Mouse (Mus musculus) embryo, embryonic 10 days (tissue): Measurements from ENCODE around the gene Ccdc97.
"Not testable (repeated sequence)": the region's sequence is repeated elsewhere in the genome, so short reads cannot be mapped to it uniquely, and the experiment has no call there.

Source experiments
- DNase-seq: peaks from one replicate; pipeline ENCODE4 v3.0.0-alpha.2; 2015; ENCODE audit warnings: low spot score

Ccdc97 gene

GRCm38 (mm10) chr7:25718788-25719417, at the start of gene Ccdc97:
Gene Ccdc97, minus strand, starts transcription at chr7:25719088.
- peak; percentile 95 for DNase-seq

- DNase-seq, result no peak
These were observed 49.3 kb upstream of the Ccdc97 start for GRCm38 (mm10) chr7:25768229-25768628.

GRCm38 (mm10) chr7:25766108-25766507, 47.2 kb upstream of the Ccdc97 start:
- no peak for DNase-seq

GRCm38 (mm10) chr7:25764221-25764620, 45.3 kb upstream of the Ccdc97 start:
- peak; percentile 52 for DNase-seq

GRCm38 (mm10) chr7:25763678-25764077, 44.8 kb upstream of the Ccdc97 start:
- peak; percentile 9 for DNase-seq

GRCm38 (mm10) chr7:25761354-25761753, 42.5 kb upstream of the Ccdc97 start:
- DNase-seq, result no peak

- DNase-seq, result peak; percentile 84
These were observed 37.1 kb upstream of the Ccdc97 start for GRCm38 (mm10) chr7:25756011-25756410.

GRCm38 (mm10) chr7:25755468-25755833, 36.6 kb upstream of the Ccdc97 start:
- peak; percentile 78 for DNase-seq

- DNase-seq, result peak; percentile 98
These were observed 36.0 kb upstream of the Ccdc97 start, which contains the start of gene Hnrnpul1 for GRCm38 (mm10) chr7:25754738-25755467. Gene Hnrnpul1, minus strand, starts transcription at chr7:25754757.

GRCm38 (mm10) chr7:25754439-25754737, 35.5 kb upstream of the Ccdc97 start:
- DNase-seq, result peak; percentile 51

- DNase-seq, result peak; percentile 15
These were observed 35.0 kb upstream of the Ccdc97 start for GRCm38 (mm10) chr7:25753643-25754438.

- DNase-seq, result no peak
These were observed 34.2 kb upstream of the Ccdc97 start for GRCm38 (mm10) chr7:25753076-25753475.

GRCm38 (mm10) chr7:25746844-25747243, 28.0 kb upstream of the Ccdc97 start:
- DNase-seq, result no peak

- DNase-seq, result no peak
These were observed 19.4 kb upstream of the Ccdc97 start for GRCm38 (mm10) chr7:25738277-25738676.

- no peak for DNase-seq
These were observed 18.0 kb upstream of the Ccdc97 start for GRCm38 (mm10) chr7:25736920-25737319.

- no peak for DNase-seq
These were observed 16.1 kb upstream of the Ccdc97 start for GRCm38 (mm10) chr7:25734991-25735390.

- DNase-seq, result no peak
These were observed 12.6 kb upstream of the Ccdc97 start for GRCm38 (mm10) chr7:25731294-25732055.

- no peak for DNase-seq
These were observed 11.0 kb upstream of the Ccdc97 start for GRCm38 (mm10) chr7:25729862-25730261.

GRCm38 (mm10) chr7:25729396-25729795, 10.5 kb upstream of the Ccdc97 start:
- DNase-seq, result no peak

GRCm38 (mm10) chr7:25727800-25728199, 8.9 kb upstream of the Ccdc97 start:
- DNase-seq, result no peak

- DNase-seq, result no peak
These were observed 7.0 kb upstream of the Ccdc97 start for GRCm38 (mm10) chr7:25725886-25726285.

GRCm38 (mm10) chr7:25721776-25722175, 2.9 kb upstream of the Ccdc97 start:
- DNase-seq, result not testable (repeated sequence)
